Mouse (Mus musculus) liver, postnatal 0 days (tissue): ENCODE measurements at regions not wholly inside any gene's neighbourhood (a gene's known extent, or its start where the extent isn't known, plus 50 kb on each side); places are given as distances from the start of the nearest gene placed in this dataset.

Experiments
- ATAC-seq: fragments of 200-750 bp; cut with Nextera tagmentation; 2 replicates; pipeline ENCODE4 v1.8.0; 2017; ENCODE audit warnings: mild to moderate bottlenecking, moderate library complexity
- DNase-seq: peaks from one replicate; pipeline ENCODE4 v3.0.0-alpha.2; 2016
- H3K27ac ChIP-seq: fragments of 300-500 bp; sonication (generic); 2 replicates; pipeline ENCODE4 v1.5.1; 2014; ENCODE audit warnings: antibody characterized with exemption, moderate library complexity, mild to moderate bottlenecking, low read depth
- H3K27me3 ChIP-seq: fragments of 300-500 bp; sonication (generic); 2 replicates; pipeline ENCODE4 v1.6.1; 2014; ENCODE audit warnings: low read length, control low read depth, mixed read lengths; ENCODE audit not compliant: insufficient read depth
- H3K36me3 ChIP-seq: fragments of 300-500 bp; sonication (generic); replicated peaks from 2 replicates; pipeline ENCODE4 v1.6.1; 2014; ENCODE audit warnings: mild to moderate bottlenecking, control low read depth, low read length, moderate library complexity, mixed read lengths; ENCODE audit not compliant: insufficient read depth
- H3K4me1 ChIP-seq: fragments of 300-500 bp; sonication (generic); 2 replicates; pipeline ENCODE4 v1.6.1; 2014; ENCODE audit warnings: antibody characterized with exemption, mild to moderate bottlenecking, control low read depth; ENCODE audit not compliant: insufficient read depth
- H3K4me2 ChIP-seq: fragments of 300-500 bp; sonication (generic); 2 replicates; pipeline ENCODE4 v1.6.1; 2014; ENCODE audit warnings: low read depth, mild to moderate bottlenecking, low read length, moderate library complexity, mixed read lengths
- H3K4me3 ChIP-seq: fragments of 300-500 bp; sonication (generic); 2 replicates; pipeline ENCODE4 v1.5.1; 2014; ENCODE audit warnings: low read depth, low read length
- H3K9ac ChIP-seq: fragments of 300-500 bp; sonication (generic); replicated peaks from 2 replicates; pipeline ENCODE4 v1.6.1; 2014; ENCODE audit warnings: mild to moderate bottlenecking, moderate library complexity
- H3K9me3 ChIP-seq: fragments of 300-500 bp; sonication (generic); 2 replicates; pipeline ENCODE4 v1.6.1; 2016; ENCODE audit warnings: mild to moderate bottlenecking, control low read depth, low read length, mixed read lengths
- CTCF ChIP-seq: sonication (generic); IDR thresholded peaks from 2 replicates; pipeline ENCODE4 v1.5.1; 2016; ENCODE audit warnings: antibody characterized with exemption, low read depth
- EP300 ChIP-seq: IDR thresholded peaks from 2 replicates; pipeline ENCODE4 v1.6.1; 2016; ENCODE audit warnings: antibody characterized with exemption, low read depth, mild to moderate bottlenecking
- WGBS: fragments of 180-500 bp; shearing (Covaris S2); extraction: QIAGEN DNeasy Blood & Tissue Kit; methylation state at CpG from one replicate; pipeline ENCODE4 v1.1.7; 2014; ENCODE audit not compliant: insufficient replicate concordance; 5-methylcytosine and 5-hydroxymethylcytosine counted together

GRCm38 (mm10) chr5:100982573-100982936, 137.0 kb downstream of the Gpat3 start:
- Histone ChIP-seq H3K9ac (no peak overlapping the region), H3K36me3 (no peaks in the 10 kb centered on the region), H3K4me2 (no peak overlapping the region), H3K4me1 (no peaks in the 10 kb centered on the region), H3K27me3 (no peaks in the 10 kb centered on the region), H3K9me3 (no peaks in the 10 kb centered on the region), H3K4me3 (no peak overlapping the region), H3K27ac (no peak overlapping the region)
- TF ChIP-seq EP300 (no peak), CTCF (no peak)
- WGBS = 82% methylated on average over 10 of the region's 10 CpGs
- ATAC-seq (no peak), DNase-seq (no peak)

GRCm38 (mm10) chr5:100981849-100982572, 136.5 kb downstream of the Gpat3 start:
- no peaks in the 10 kb centered on the region for H3K9me3 ChIP-seq
- TF ChIP-seq CTCF = no peak
- no peak for TF ChIP-seq EP300
- H3K27ac ChIP-seq = no peak overlapping the region

GRCm38 (mm10) chr5:100976736-100977135, 131.2 kb downstream of the Gpat3 start:
- H3K4me1 ChIP-seq = no peaks in the 10 kb centered on the region
- no peak overlapping the region for H3K4me2 ChIP-seq
- ATAC-seq (no peak), DNase-seq (no peak)
- TF ChIP-seq CTCF (no peak), EP300 (no peak)
- 62% methylated on average over 2 of the region's 2 CpGs for WGBS
- no peaks in the 10 kb centered on the region for H3K36me3 ChIP-seq
- no peaks in the 10 kb centered on the region for H3K9me3 ChIP-seq
- H3K4me3 ChIP-seq = no peak overlapping the region
- H3K27me3 ChIP-seq = no peaks in the 10 kb centered on the region
- H3K9ac ChIP-seq = no peak overlapping the region
- no peak overlapping the region for H3K27ac ChIP-seq

More at GRCm38 (mm10) chr5:100981849-100982572, 136.5 kb downstream of the Gpat3 start:
- no peaks in the 10 kb centered on the region for H3K27me3 ChIP-seq
- ATAC-seq = no peak
- WGBS = 83% methylated on average over 18 of the region's 18 CpGs
- no peaks in the 10 kb centered on the region for H3K4me1 ChIP-seq
- no peak for DNase-seq
- H3K9ac ChIP-seq = no peak overlapping the region
- H3K4me2 ChIP-seq = no peak overlapping the region
- H3K36me3 ChIP-seq = no peaks in the 10 kb centered on the region
- H3K4me3 ChIP-seq = no peak overlapping the region

GRCm38 (mm10) chr5:100951210-100951609, 105.7 kb downstream of the Gpat3 start:
- Histone ChIP-seq H3K36me3 (no peaks in the 10 kb centered on the region), H3K9ac (no peak overlapping the region), H3K27me3 (no peaks in the 10 kb centered on the region), H3K4me2 (no peak overlapping the region), H3K4me3 (no peak overlapping the region), H3K27ac (no peak overlapping the region), H3K4me1 (no peaks in the 10 kb centered on the region), H3K9me3 (no peaks in the 10 kb centered on the region)
- DNase-seq = no peak
- no peak for TF ChIP-seq EP300
- TF ChIP-seq CTCF = no peak
- WGBS = 68% methylated on average over 15 of the region's 15 CpGs
- ATAC-seq = no peak
